Mouse (Mus musculus): ENCODE results near the gene Iyd.
"Not testable (repeated sequence)": the region's sequence is repeated elsewhere in the genome, so short reads cannot be mapped to it uniquely, and the experiment has no call there.

Gene Iyd

DNA sequence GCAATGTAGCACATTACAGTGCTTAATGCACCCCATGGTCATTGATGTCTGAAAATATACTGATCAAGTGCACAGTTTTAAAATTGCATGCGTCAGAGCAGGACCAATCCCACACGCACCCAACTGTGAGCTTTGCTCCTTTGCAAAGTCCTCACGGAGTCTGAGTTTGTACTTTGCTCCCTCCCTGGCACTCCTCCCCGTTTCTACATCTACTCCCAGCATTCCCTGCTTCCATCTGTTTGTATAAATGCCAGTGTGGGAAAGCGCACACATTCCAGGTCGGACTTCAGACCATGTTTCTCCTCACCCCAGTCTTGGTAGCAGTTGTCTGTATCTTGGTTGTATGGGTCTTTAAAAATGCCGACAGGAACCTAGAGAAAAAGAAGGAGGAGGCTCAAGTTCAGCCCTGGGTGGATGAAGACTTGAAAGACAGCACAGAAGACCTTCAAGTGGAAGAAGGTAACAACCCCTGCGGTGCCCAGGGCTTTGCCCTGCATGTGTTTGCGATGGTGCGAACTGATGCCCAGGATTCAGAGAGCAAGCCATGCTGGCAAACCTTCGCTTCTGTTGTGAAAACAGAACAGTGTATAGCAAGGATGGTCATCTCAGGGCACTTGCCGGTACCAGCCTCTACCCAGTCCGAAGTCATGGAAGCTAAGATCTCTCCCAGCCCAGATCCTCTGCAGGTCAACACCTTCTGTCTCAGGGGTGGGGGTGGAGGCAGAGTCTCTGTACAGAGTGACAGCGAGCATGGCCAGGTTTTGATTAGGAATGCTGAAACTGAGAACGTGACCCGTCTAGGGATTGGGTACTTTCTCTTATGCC is at the start of gene Iyd:
Gene Iyd, plus strand, starts transcription at position 238 of the 825 bp plus-strand sequence.
- DNase-seq (ENCODE audit: low read depth): no peak

DNA sequence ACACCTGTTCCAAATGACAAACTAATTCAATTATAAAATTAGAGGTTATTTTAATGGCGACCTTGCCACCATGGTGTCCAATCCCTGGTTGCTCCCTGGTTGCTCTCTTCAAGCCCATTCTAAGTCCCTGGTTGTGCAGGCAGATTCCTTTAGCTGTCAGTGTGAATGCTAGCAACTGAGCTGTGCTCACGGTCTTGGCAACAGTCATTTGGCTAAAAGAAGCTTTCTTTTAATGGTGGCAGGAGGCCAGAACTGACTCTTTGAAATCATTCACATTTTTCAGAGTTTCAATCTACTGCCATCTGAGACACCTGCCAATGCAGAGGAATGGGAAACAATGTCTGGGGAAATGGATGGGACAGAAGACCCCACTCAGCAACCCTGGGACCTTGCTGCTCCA is 43.2 kb upstream of the Iyd start:
- no peak for DNase-seq (ENCODE audit: low read depth)

DNA sequence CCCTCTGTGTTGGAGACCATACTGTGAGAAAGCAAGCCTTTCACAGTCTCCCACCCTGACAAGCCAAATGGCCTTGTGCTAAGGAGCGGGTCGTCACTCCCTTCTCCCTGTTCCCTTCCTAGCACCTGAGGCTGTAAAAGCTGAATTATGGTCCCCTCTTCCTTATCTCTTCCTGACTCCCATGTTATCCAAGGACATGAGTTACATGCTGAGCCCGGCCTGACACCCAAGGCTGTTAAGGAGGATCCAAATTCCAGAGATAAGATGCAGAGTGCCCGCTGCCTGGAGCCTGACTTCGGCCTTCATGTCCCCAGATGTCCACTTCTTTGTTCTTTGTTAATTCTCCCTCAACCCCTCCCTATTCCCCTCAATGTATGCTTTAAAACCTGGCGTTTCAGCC is 39.2 kb upstream of the Iyd start:
- not testable (repeated sequence) for DNase-seq (ENCODE audit: low read depth)

DNA sequence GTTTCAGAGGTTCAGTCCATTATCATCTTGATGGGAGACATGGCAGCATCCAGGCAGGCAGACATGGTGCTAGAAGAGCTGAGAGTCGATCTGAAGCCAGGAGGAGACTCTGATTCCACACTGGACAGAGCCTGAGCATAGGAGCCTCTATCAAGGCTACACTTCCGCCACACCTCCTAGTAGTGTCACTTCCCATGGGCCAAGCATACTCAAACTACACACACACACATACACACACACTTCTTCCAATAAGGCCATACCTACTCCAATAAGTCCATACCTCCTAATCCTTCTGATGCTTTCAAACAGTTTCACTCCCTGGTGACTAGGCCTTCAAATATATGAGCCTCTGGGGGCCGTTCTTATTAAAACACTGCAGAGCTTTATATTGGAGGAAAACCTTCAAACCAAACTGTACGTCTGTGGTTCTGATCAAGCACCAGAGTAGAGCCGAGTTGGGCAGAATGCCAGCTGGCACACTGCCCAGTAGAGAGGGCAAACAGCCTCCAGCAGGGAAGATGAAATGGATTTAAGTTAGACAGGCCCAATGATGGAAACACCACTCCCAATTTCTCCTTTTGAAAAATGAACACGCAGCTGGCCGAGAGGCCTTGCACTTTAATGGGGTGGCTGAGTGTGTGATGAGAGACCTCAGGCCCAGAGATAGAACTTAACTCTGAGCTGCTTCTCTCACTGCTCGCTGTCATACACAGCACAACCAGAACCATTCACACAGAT is 32.4 kb upstream of the Iyd start:
- DNase-seq (ENCODE audit: low read depth): no peak

DNA sequence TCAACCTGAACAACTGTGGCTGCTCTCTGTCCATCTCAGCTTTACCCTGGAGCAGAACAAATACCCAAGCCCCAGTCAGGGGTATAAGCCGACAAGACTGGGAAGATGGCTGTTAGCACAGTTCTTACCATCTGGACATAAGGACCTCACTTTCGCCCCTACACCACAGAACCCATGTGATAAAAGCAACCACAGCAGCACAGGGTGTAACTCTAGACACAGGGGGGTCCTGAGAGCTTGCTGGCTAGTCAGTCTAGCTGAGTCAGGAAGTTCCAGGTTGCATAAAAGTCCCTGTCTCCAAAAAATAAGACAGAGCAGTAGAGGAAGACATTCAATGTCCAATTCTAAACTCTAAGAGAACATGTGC is 31.8 kb upstream of the Iyd start:
- DNase-seq (ENCODE audit: low read depth): no peak

DNA sequence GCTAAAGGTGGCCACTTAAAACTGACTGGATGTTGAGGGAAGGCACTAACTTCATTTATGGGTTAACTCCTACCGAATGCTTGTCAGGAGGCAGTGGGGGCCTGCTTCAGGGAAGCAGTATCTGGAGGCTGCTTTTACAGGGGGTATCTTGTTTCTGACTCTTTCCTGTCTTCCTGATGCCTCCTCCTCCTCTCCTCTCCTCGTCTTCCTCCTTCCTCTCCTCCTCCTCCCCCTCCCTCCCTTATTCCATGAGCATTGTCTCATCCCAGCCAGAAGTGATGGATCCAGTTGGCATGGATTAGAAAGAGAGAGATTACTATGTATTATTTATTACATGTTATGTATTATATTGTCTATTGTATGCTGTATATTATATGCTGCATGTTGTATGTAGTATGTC is 31.3 kb upstream of the Iyd start:
- no peak for DNase-seq (ENCODE audit: low read depth)

DNA sequence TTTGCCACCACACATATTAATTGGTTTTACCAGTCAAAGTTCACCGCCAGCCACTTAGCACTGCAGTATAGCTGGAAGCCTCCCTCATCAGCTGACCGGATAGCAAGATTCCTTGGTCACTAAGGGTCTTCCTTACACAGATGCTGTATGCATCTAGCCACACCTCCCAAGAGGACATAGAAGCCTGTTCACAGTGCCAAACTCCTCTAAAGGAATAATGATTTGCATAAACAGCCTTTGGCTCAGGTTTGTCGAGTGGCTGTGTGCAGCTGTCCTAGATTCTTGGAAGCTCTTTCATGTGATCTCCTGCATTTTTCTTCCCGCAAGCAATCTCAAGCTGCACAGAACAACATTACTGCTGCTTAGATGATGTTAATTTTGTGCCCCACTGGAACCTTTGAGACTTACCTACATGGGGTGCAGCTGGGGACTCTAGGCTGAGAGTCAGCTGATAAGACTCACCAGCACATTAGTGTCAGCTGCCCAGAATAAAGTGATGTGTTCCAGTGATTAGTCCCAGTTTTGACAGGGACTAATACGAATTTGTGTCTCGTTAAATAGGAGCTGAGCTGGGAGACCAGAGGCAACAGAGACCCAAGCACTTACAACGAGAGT is 30.3 kb upstream of the Iyd start:
- DNase-seq (ENCODE audit: low read depth): no peak

DNA sequence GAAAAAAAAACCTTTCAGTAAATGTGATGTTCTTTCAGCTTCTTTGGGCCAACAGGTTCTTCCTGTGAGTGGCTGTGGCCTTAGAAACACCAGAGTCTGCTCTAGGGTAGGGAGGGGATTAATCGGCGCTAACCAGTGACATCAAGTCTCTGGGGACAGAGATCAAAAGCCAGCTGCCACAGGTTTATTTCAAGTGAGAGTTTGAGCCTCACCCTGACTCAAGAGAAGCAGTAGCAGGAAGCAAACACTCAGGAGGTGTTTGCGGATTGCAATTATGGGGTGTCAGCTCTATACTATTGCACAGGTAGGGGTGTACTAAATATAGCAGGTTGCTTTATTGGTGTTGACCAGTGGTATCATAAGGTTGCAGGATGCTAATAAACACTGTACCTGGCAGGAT is 29.6 kb upstream of the Iyd start:
- DNase-seq (ENCODE audit: low read depth): no peak

DNA sequence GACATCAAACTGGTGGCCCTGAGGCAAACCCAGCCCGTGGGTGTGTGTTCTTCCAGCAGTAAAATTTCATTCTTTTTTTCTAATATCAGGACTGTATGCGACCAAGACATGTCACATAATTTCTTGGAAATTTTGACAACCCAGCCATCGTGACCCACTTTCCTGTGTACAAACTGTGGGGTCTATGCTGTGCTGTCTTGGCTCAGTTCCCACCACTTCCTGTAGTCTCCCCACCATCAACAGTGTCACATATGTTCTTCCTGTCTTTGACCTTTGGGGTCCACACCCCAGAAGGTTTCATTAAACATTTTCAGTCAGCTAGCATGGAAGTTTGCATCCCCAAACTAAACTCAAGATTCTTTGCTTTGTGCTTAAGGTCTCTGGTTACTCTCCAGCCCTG is 28.6 kb upstream of the Iyd start:
- no peak for DNase-seq (ENCODE audit: low read depth)

DNA sequence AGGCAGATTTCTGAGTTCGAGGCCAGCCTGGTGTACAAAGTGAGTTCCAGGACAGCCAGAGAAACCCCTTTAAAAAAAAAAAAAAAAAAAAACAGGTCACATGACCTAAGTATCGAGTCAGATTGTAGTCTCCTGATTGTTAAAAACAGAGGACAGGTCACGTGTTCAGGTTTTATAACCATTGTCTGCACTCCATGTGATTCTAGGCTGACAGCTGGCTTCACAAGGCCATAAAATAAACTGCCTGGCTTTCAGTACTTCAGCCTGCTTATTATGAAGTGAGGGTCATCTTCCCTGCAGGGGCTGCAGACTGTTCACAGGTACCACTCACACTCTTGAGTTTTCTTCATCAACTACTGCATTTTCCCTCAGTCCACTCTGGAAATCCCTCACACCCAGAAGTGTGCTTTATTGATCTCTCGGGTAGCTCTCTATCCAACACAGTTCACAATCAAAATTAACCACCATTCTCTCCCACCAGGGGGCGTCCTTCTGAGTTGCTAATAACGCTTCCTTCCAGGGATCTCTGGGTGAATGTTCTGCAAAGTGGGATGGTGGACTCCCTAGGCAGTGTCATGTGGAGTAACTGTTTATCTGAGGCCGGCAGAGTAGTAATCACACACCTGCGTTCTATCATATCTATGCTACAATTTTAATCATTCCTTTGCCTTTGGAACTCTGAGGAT is 27.3 kb upstream of the Iyd start:
- no peak for DNase-seq (ENCODE audit: low read depth)

DNA sequence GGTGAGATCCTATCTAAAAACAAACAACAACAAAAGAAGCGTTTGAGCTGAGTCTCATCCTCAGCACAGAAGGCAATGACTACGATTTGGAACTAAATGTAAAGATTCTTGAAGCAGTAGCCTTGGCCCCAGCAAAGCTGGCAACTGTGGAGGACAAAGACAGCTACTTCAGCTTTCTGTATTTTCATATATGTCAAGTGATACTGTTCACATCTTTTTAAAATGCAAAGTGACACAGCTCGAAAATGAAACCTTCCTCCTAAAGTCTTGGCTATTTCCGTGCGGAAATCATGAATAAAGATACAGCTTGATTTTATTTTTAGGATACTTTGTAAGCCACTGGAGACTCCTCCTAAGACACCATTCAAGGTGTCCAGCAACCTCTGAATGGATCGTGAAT is 26.1 kb upstream of the Iyd start:
- DNase-seq (ENCODE audit: low read depth): no peak

DNA sequence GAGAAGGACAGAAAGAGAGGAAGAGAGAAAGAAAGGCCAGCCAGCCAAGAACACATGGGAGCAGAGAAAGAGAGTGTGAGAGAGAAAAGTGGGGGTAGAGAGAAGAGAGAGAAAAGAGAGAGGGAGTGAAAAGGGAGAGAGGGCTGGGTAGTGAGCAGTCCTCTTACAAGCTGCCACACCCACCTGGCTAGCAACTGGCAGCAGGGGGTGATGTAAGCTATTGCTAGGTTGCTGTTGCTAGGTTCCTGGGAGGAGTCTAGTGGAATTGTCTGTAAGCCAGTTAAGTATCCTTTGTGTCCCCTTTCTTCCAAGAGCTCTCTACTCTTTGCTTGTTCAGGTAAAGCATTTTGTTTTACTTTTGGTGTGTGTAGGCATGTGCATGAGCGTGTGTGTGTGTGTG is 25.4 kb upstream of the Iyd start:
- no peak for DNase-seq (ENCODE audit: low read depth)

DNA sequence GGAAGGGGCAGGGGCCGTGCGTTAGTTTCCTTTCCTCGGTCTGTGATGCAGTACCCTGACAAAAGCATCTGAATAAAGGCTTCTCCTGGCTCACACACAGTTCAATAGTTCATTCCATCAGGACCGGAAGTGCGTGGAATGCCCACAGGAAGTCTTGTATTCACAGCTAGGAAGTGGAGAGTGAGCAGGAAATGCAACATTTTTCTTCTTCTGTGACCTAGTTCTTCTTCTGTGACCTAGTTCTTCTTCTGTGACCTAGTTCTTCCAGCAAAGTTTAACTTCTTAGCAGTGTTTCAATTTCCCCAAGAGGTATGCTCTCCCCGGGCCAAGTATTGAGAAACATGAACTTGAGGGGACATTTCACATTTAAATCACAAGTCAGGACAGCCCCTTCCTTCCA is 23.6 kb upstream of the Iyd start:
- DNase-seq (ENCODE audit: low read depth): no peak

DNA sequence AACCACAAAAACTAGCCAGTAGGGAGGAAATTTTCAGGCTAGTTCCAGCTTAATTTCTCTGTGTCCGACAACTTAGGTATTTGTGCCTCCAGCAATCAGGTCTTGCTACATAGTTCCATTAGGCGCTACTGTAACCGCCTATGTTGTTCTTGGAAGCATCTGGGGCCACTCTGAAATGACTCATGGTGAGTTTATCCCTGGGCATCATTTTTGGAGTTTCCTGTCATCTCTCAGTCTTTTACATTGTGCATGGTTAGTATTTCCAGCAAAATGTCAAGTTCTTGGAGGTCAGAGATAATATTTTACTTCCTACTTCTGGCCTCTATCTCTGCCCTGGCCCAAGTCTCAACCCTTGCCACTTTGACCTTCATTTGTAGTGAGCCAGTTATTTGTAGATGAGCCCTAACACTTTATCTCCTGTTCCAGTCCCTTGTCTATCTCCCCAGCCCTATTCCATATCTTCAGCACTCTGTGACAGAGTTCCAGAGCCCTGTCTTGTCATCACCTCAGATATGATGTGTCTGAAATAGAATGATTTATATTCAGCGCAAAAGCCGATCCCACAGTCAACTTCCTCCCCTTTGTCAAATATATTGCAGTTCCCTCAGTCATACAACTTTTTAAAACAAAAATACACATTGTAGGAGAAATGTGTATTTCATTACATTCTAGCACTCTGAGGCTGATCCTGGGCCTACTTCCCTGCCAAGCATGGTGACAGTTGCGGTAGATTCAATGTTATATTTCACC is 16.8 kb upstream of the Iyd start:
- DNase-seq (ENCODE audit: low read depth): peak; percentile 44

DNA sequence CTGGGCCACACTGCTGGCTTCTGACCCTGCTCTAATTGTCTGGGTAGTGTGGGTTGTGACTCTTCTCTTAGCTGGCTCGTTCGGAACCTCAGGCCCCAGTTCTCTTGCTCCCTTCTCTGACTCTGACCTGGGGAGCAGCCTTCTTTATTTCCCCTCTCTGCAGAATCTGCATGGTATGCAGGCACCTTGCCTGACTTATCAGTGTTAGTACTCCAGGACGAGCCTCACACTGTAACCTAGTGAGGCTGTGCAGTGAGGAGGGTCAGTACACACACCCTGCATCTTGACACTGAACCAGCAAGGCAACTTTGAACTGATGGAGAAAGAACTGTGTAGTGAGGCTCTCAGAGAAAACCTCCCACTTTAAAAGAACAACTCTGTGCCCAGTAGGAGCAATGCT is 15.5 kb upstream of the Iyd start:
- no peak for DNase-seq (ENCODE audit: low read depth)

DNA sequence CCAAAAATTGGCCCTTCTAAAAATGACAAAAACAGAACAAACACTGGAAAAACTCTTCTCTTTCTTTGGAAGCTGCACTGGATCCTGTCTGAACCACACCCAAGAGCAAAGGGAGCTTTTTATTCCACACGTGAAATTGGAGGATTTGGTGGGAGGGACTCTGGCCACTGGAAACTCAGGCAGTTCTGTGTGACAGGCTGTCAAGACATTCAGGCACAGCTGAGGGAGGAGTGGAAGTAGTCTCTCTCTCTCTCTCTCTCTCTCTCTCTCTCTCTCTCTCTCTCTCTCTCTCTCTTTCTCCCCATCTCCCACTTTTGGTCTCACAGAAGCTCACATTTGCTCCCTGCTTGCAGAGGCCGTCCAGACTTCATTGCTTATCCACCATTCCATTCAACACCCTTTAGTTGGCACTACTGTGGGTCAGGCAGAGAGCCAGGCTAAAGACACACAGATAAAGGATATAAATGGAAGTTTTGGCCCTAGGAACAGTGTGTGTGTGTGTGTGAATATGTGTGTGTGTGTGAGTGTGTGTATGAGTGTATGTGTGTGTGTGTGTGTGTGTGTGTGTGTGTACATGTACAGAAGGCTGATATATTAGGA is 14.5 kb upstream of the Iyd start:
- DNase-seq (ENCODE audit: low read depth): no peak

DNA sequence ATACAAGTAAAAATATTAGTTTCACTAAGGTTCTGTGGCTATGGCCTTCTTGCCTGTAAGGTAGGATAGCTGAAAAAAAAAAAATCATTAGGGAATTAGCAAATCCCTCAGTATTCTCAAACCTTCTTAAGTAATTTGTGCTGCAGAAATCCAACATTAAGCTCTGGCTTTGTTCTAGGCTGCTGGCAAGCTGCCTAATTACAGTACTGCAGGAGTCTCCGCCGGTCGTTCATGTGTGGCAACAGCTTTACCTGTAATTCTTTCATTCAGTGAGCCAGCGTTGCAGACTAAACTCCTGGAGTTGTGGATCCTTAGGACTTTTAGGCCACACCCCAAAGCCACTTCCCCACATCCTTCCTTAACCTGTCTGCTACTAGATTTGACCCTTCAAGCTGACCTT is 10.2 kb upstream of the Iyd start:
- DNase-seq (ENCODE audit: low read depth): no peak

DNA sequence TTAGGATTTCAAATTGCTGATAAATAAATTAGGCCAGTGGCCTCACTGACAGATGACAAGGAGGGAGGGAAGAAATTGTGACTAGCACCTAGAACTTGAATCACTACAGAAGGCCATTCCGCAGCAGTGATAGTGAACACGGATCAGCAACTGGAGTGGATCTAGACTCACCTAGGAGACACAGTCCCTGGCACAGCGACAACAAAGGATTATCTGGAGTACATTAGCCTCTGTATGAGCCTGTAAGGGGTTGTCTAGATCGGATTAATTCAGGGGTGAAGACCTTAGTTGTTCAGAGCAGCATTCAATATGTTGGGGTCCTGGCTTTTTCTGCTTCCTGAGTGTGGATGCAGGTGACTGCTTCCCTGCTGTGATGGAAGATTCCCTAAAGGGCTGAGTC is 9.4 kb upstream of the Iyd start:
- no peak for DNase-seq (ENCODE audit: low read depth)

DNA sequence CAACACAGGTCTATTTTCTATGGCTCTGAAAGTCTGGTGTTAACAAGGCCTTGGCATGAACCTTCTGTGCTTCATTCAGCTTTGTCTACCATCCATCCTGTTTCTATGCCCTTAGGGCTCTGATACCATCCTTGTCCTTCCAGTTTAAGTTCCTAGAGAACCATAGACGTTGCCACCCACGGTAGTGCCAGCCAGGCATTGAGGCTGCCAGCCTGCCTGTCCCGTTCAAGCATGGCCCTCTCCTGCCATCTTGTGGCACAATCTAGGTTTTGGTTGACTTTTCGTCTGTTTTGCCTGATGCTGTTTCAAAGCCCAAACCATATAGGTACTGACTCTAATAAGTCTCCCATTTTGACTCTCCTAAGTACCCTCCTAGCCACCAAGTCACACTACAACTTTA is 8.7 kb upstream of the Iyd start:
- DNase-seq (ENCODE audit: low read depth): no peak

DNA sequence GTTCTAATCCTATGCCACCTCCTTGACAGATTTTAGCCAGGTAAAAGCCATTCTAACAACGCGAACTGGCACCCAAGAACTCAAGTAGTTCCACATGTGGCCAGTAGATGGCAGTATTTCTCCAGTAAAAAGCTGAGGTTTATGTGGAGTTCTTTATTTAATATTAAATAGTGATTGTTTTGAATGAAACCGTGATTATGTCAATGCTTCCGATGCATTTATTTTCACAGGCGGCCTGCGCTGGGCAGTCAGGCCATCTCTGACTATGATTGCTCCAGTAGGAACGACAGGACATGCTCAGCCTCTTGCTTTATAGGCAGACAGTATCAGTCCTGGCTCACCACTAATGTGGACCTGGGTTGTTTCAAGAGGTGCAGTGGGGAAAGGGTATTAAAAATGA is 5.6 kb upstream of the Iyd start:
- DNase-seq (ENCODE audit: low read depth): no peak

DNA sequence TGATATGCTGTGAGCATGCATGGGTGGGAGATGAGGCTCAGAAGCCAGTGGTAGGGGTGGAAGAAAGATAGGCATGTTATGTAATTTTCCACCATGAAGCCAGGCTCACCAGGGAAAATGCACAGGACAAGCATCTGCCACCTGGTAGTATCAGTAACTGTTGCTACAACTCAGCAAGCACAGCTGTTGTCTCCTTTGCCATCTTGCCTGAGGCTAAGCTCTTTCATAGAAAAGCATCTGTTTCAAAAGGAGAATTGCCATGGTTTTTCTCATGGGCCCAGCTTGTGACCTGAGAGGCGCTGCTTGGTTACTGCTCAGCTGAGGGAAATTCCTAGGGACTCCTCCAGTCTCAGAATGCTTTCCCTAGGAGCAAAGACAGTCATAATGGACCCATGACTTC is 3.7 kb upstream of the Iyd start:
- no peak for DNase-seq (ENCODE audit: low read depth)

DNA sequence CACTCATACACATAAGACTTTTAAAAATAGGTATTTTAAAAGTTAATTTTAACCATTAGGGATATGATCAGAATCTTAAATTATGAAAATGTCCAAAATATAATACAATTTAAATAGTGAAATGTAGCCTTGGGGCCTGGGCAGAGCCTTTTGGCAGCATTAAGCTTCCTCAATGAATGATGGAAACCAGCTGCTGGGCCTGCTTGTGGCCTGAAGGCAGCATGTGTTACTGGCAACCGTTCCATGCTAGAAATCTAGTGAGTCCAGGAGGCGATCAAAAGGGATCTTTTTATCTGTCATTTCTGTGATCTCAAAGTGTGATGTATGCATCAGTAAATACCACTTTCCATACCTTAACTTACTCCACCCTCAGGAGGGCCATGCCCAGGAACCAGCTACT is 9.3 kb downstream of the Iyd start:
- DNase-seq (ENCODE audit: low read depth): no peak
